Mouse (Mus musculus) mouse embryonic stem cell (cell line): ENCODE data around the gene Tmprss7.

ENCODE experiments used
- in situ Hi-C, 2 experiments: fragments of 300-500 bp; cut with MboI; formaldehyde crosslinking; loops; 1 replicate in 1 of 2; 3 replicates in 1 of 2; pipeline ENCODE4 v1.14.3; 2019 to 2020; ENCODE audit warnings: low sequenced_read_pairs in 2 of 2, low pct_unique_long_range_greater_than_20kb in 1 of 2, mixed read lengths in 1 of 2; ENCODE audit not compliant: unreplicated experiment in 1 of 2

Gene Tmprss7

GRCm38 (mm10) chr16:45693558-45693957, at the start of gene Tmprss7:
TSS of gene Tmprss7 (minus strand) at chr16:45693658.
- in situ Hi-C loops, result loop anchor here in 1 of 2 experiments (25.0 kb wide), 1 partner anchor 269 kb away; the partner anchor contains the start of gene Phldb2

GRCm38 (mm10) chr16:45742615-45743476, 49.4 kb upstream of the Tmprss7 start, which contains the start of gene Abhd10:
TSS of gene Abhd10 (minus strand) at chr16:45742955.
- in situ Hi-C loops, result no loop called here

- in situ Hi-C loops, result no loop called here
These were observed 44.4 kb upstream of the Tmprss7 start for GRCm38 (mm10) chr16:45737880-45738279.

GRCm38 (mm10) chr16:45736724-45737123, 43.3 kb upstream of the Tmprss7 start:
- in situ Hi-C loops, result no loop called here

- in situ Hi-C loops, result no loop called here
These were observed 35.7 kb upstream of the Tmprss7 start for GRCm38 (mm10) chr16:45729163-45729562.

- in situ Hi-C loops, result no loop called here
These were observed 31.3 kb upstream of the Tmprss7 start for GRCm38 (mm10) chr16:45724742-45725102.

GRCm38 (mm10) chr16:45724061-45724741, 30.7 kb upstream of the Tmprss7 start, which contains the start of gene Tagln3:
TSS of gene Tagln3 (minus strand) at chr16:45724608.
- in situ Hi-C loops, result no loop called here

- in situ Hi-C loops, result no loop called here
These were observed 29.9 kb upstream of the Tmprss7 start for GRCm38 (mm10) chr16:45723172-45723901.

GRCm38 (mm10) chr16:45722460-45722951, 29.0 kb upstream of the Tmprss7 start:
- in situ Hi-C loops, result no loop called here

- in situ Hi-C loops, result no loop called here
These were observed 26.7 kb upstream of the Tmprss7 start for GRCm38 (mm10) chr16:45720022-45720630.

- in situ Hi-C loops, result no loop called here
These were observed 24.8 kb upstream of the Tmprss7 start for GRCm38 (mm10) chr16:45718296-45718695.

GRCm38 (mm10) chr16:45714489-45715150, 21.2 kb upstream of the Tmprss7 start:
- in situ Hi-C loops, result no loop called here

GRCm38 (mm10) chr16:45713878-45714277, 20.4 kb upstream of the Tmprss7 start:
- in situ Hi-C loops, result no loop called here

- in situ Hi-C loops, result no loop called here
These were observed 19.8 kb upstream of the Tmprss7 start for GRCm38 (mm10) chr16:45713261-45713660.

GRCm38 (mm10) chr16:45711263-45711662, 17.8 kb upstream of the Tmprss7 start:
- in situ Hi-C loops, result no loop called here

GRCm38 (mm10) chr16:45699301-45699700, 5.8 kb upstream of the Tmprss7 start:
- in situ Hi-C loops, result loop anchor here in 1 of 2 experiments (25.0 kb wide), 1 partner anchor 263 kb away; the partner anchor contains the start of gene Phldb2

- in situ Hi-C loops, result loop anchor here in 1 of 2 experiments (25.0 kb wide), 1 partner anchor 264 kb away; the partner anchor contains the start of gene Phldb2
These were observed 4.5 kb upstream of the Tmprss7 start for GRCm38 (mm10) chr16:45697996-45698395.
